Mouse (Mus musculus): ENCODE measurements around the gene Ctnna2. TPM values are rescaled to one million over a fixed set of nuclear protein-coding genes. Genes with fewer than 3 reads are reported as not detected.

Ctnna2 gene
- 117 and 127 TPM in 2 replicates for polyA plus RNA-seq (2015; fragmentation: Nextera tagmentation; extraction: Ambion mirVana)

DNA sequence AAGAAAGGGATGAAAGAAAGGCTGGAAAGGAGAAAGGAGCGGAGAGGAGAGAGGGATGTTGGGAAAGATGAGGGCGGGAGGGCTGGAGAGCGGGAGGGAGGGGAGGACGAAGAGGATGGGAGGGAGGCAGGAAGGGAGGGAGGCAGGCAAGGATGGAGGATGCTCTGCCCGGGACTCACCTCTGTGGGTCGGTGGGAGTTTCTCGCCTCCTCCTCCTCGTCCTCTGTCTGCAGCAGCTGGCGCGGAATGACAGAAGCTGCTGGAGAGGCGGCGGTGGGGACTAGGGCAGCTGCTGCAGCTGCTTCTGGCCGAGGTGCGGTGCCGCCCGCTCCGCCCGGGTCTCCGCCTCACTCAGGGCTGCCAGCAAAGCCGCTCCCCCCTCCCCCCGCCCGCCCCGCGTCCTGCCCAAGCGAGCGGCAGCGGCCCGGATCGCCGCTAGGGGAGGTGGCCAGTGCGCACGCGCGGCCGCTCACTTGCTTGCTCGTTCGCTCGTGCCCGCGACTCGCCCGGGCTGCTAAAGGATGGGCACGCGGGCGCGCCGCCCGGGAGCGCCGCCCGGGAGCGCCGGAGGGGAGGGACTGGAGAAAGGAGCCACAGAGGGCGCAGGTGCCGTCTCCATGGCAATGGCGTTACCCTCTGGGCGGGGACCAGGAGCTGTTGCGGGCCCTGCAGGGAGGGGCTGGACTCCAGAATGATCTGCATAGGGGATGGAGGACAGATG, at the start of gene Ctnna2:
TSS of gene Ctnna2 (minus strand) at position 459 of the 721 bp plus-strand sequence.
- peak; percentile 96 for ATAC-seq (replicated peaks)
- H3K4me3 ChIP-seq, result peak within 1 kb of the TSS; percentile 83
- peak within 1 kb of the TSS; percentile 68 for H3K9ac ChIP-seq (replicated peaks)
- peak within 1 kb of the TSS; percentile 97 for H3K27ac ChIP-seq (replicated peaks)
- peaks cover 38% of the 10 kb centered on the region for H3K4me1 ChIP-seq
- no peaks in the 10 kb centered on the region for H3K27me3 ChIP-seq
- under 1% methylated on average over 43 of the region's 58 CpGs for WGBS
- H3K36me3 ChIP-seq, result no peaks in the 10 kb centered on the region
- H3K9me3 ChIP-seq, result no peaks in the 10 kb centered on the region
- H3K4me2 ChIP-seq (replicated peaks), result peak within 1 kb of the TSS; percentile 58

DNA sequence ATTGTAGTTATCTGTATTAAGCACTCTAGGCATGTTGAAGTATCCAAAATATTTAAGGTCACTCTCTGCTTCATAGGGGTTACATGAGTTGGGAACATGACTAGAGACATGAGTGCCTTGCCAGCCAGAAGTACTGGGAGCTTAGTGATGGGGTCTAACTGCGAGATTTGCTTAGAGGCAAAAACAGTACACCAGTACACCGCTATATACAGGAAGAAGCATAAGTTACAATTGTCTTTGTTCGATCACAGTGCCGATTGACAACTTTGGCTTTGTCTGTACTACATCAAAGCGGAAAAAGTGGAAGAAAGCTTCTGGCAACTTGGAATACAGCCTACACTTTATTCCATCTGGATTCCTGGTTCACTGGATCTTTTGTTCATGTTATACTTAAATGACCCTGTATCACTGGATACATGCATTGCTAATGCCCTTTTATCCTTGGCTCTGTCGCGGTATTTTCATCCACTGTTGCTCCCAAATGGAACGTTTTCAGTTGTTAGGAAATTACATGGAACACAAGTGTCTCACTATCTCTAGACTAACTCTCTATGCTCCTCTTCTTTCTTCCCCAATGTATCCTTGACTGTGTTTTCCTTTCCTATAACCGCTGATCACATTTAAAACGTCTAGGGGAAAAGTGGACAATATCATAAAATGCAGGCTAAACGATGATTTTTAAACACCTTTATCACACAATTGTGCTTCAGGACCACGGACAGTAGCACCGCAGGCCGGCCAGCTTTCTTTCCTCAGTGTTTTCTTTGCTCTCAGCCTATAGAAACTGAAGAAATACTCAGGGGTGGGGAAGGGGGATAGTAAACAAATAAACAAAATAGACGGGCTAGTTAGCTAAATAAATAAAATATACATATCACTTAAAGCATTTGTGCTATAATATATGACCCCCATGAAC, 896 bp upstream of the Ctnna2 start:
- Histone ChIP-seq H3K9me3 (no peaks in the 10 kb centered on the region), H3K27me3 (no peaks in the 10 kb centered on the region), H3K9ac (replicated peaks) (peak overlapping the region; percentile 68), H3K27ac (replicated peaks) (peak overlapping the region; percentile 97), H3K4me3 (peak overlapping the region; percentile 83), H3K4me1 (peaks cover 35% of the 10 kb centered on the region), H3K4me2 (replicated peaks) (peak overlapping the region; percentile 58), H3K36me3 (no peaks in the 10 kb centered on the region)
- peak; percentile 7; the same call in 1 of the 2 replicates for ATAC-seq (replicated peaks)
- 6% methylated on average over 15 of the region's 15 CpGs for WGBS

DNA sequence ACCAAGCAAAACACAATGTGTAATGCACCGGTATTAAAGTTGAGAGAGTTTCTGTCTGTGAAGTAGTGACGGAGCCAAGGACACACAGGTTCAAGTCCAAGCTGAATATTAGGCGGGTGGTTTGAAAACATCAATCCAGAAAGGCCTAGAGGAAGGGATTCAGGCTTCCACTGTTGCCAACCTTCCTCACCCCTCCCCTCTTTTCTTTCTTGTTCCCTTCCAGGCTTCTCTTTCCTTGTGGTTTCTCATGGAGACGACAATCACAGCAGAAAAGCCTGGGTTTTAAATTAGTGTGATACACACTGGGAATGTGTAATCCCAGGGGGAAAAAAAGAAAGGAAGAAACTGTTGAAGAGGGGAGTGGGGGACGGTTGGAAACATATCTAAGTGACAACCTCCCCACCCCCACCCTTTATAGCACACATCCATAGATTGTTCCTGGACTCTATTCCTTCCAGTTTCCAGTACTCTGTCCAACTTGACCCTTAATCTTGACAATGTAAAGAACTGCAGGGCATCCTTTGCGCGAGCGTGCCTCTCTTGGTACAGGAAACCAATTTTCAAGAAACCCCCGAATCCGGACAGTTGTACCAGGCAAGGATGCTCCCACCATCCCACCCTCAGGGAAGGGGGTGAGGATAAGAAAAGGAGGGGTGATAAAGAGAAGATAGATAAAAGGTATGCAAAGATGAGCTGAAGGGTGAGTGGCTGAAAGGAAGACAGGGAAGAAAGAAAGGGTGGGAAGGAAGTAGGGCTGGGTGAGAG, 841 bp downstream of the Ctnna2 start:
- Histone ChIP-seq H3K9ac (replicated peaks) (peak overlapping the region; percentile 68), H3K4me1 (peaks cover 38% of the 10 kb centered on the region), H3K9me3 (no peaks in the 10 kb centered on the region), H3K4me2 (replicated peaks) (peak overlapping the region; percentile 58), H3K27me3 (no peaks in the 10 kb centered on the region), H3K4me3 (peak overlapping the region; percentile 83), H3K27ac (replicated peaks) (peak overlapping the region; percentile 97), H3K36me3 (no peaks in the 10 kb centered on the region)
- no peak; the same call in none of the 2 replicates for ATAC-seq (replicated peaks)
- WGBS, result 6% methylated on average over 10 of the region's 10 CpGs

DNA sequence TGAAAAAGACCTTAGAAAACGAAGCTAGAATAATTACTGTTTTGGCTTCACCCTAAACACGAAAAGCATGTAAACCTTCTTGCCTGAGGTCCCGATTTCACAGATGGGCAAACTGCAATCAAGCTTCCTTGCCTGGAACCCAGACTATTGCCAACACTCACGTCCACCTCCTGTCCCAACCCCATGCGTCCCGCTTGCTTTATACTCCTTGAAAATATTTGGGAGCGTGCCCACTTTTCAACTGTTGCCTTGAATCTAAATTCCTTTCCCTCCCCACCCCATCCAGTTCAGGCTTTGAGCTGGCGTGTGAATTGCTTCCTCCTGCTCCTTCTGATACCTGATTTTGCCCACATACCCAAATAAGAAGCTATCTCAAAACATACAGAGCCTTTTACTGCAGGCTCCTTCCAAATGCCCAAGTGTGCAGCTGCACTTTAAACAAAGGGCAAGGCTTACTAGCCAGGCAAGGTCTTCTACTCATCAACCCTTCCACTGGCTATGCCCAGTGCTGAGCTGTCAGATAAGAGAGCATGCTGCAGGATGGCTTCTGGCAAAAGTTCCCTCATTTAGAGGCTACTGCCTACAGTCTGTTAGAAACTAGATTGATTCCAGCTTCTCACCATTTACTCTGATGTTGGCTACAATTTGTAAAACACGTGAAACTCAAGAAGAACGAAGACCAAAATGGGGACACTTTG, 8.8 kb downstream of the Ctnna2 start:
- Histone ChIP-seq H3K9me3 (no peaks in the 10 kb centered on the region), H3K27ac (replicated peaks) (no peak overlapping the region), H3K36me3 (no peaks in the 10 kb centered on the region), H3K9ac (replicated peaks) (no peak overlapping the region), H3K27me3 (no peaks in the 10 kb centered on the region), H3K4me1 (peaks cover 23% of the 10 kb centered on the region), H3K4me3 (no peak overlapping the region), H3K4me2 (replicated peaks) (0 out of 2 replicates have a peak overlapping the region, but pooled peaks have one; percentile 1)
- 26% methylated on average over 10 of the region's 10 CpGs for WGBS
- ATAC-seq (replicated peaks), result peak; percentile 94

DNA sequence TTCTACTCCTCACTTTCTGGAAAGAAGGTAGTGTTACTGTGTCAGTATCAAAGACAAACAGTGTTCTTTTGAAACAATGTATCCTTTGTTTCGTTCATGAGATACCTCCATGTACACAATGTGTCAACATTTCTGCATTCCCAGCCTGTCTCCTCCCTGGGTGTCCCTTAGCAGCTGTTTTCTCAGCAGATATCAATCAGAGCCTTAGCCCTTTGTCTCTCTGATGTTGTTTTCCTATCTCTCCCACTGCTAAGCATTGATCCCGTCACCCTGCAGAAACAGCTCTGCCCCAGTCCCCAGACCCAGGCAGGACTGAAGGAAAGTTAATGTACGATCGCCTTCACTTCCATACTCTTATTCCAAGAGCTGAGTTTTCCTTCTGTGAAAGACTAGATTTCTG, 9.7 kb downstream of the Ctnna2 start:
- no peaks in the 10 kb centered on the region for H3K27me3 ChIP-seq
- H3K9me3 ChIP-seq, result no peaks in the 10 kb centered on the region
- H3K4me2 ChIP-seq (replicated peaks), result no peak overlapping the region
- H3K27ac ChIP-seq (replicated peaks), result peak overlapping the region; percentile 23; the same call in 1 of the 2 replicates
- peaks cover 21% of the 10 kb centered on the region for H3K4me1 ChIP-seq
- no peaks in the 10 kb centered on the region for H3K36me3 ChIP-seq
- no peak for ATAC-seq (replicated peaks)
- 32% methylated on average over 4 of the region's 4 CpGs for WGBS
- H3K4me3 ChIP-seq, result no peak overlapping the region
- H3K9ac ChIP-seq (replicated peaks), result no peak overlapping the region

DNA sequence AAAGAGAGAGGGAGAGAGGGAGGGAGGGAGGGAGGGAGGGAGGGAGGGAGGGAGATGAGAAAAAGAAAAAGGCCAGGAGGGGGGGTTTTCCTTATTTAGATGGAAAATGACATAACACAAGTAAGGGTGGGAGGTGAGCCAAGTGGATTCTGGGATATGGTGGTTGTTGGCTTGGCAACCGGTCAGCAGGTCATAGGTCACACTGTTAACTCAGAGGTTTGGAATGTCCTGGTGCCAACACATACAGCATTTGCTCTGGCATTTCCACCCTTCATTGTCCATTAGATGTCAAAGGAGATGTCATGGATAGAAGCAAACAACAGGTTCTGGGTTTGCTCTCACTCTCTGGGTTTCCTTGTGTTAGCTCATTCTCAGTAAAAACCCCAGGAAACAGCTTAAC, 17.5 kb downstream of the Ctnna2 start:
- ATAC-seq (replicated peaks), result no peak
- Histone ChIP-seq H3K4me1 (peaks cover 8% of the 10 kb centered on the region; the same call in 1 of the 2 replicates), H3K27ac (replicated peaks) (no peak overlapping the region), H3K27me3 (no peaks in the 10 kb centered on the region), H3K4me3 (no peak overlapping the region), H3K9ac (replicated peaks) (no peak overlapping the region), H3K9me3 (no peaks in the 10 kb centered on the region), H3K36me3 (no peaks in the 10 kb centered on the region), H3K4me2 (replicated peaks) (no peak overlapping the region)
- 92% methylated on average over 1 of the region's 1 CpGs for WGBS

DNA sequence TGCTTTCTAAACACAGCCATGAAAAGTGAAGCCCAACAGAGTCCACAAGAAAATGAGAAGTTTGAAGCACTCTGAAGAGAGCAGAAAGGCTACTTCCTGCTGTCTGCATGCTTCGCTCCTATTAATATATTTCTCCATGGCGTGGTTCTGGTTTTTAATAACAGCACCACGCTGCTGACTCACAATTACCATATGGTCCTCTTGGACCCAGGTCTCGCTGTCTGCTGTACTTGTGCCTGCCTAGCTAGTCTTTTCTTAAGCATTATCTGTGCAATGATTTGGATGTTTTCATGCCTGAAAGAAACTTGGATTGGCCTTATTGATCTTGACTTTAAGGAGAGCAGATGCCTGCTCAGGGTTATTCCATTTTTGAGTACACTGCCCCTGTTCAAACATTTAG, 28.2 kb downstream of the Ctnna2 start:
- H3K27ac ChIP-seq (replicated peaks), result peak overlapping the region; percentile 29; the same call in 1 of the 2 replicates
- WGBS, result 58% methylated on average over 4 of the region's 4 CpGs
- ATAC-seq (replicated peaks), result no peak

DNA sequence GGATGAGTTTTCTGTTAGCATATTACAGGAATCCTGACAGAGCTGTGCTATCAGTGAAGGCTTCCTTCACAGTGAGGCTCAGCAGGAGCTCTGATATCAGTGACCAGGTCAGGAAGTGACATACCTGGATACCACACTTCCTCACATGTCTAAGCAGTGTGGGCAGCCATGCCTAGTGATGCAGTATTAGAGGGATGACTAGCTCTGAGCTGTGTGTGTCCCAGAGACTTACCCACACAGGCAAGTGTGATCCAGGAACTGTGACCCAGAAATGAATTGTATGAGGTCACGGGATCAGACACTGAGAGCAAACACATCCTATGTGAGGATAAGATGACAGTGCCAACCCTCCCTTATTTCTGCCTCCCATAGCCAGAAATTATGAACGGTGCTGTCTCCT, 28.8 kb downstream of the Ctnna2 start:
- H3K4me1 ChIP-seq, result peaks cover 9% of the 10 kb centered on the region; the same call in 1 of the 2 replicates
- no peaks in the 10 kb centered on the region for H3K9me3 ChIP-seq
- no peak overlapping the region for H3K4me2 ChIP-seq (replicated peaks)
- WGBS, result 82% methylated on average over 2 of the region's 2 CpGs
- H3K4me3 ChIP-seq, result no peak overlapping the region
- no peak overlapping the region for H3K9ac ChIP-seq (replicated peaks)
- H3K27me3 ChIP-seq, result no peaks in the 10 kb centered on the region
- ATAC-seq (replicated peaks), result peak; percentile 54; the same call in 1 of the 2 replicates
- H3K27ac ChIP-seq (replicated peaks), result no peak overlapping the region
- no peaks in the 10 kb centered on the region for H3K36me3 ChIP-seq

More for the DNA sequence above, 28.2 kb downstream of the Ctnna2 start:
- H3K4me3 ChIP-seq, result no peak overlapping the region
- H3K36me3 ChIP-seq, result no peaks in the 10 kb centered on the region
- no peaks in the 10 kb centered on the region for H3K9me3 ChIP-seq
- no peaks in the 10 kb centered on the region for H3K27me3 ChIP-seq
- H3K4me1 ChIP-seq, result peaks cover 9% of the 10 kb centered on the region; the same call in 1 of the 2 replicates
- no peak overlapping the region for H3K9ac ChIP-seq (replicated peaks)
- H3K4me2 ChIP-seq (replicated peaks), result no peak overlapping the region

DNA sequence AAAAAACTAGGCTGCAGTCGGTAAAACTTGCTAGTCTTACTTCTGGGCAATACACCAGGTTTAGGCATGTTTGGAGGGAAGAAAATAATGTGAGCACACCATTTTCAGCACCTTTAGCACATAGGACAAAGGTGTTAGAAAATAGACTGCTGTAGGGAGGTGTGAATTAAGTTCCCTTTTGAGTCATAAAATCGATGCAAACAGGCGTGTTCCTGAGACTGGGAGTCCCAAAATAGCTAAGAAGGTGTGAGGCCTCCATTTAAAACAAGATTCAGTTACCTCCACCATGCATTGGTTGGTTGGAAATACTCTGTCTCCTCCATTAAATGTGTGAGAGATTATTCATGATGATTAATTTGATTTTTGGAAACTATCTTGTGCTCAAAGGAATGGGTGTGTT, 50.1 kb downstream of the Ctnna2 start:
- H3K4me2 ChIP-seq (replicated peaks), result no peak overlapping the region
- no peak for ATAC-seq (replicated peaks)
- H3K9me3 ChIP-seq, result no peaks in the 10 kb centered on the region
- H3K9ac ChIP-seq (replicated peaks), result no peak overlapping the region
- no peak overlapping the region for H3K27ac ChIP-seq (replicated peaks)
- WGBS, result 82% methylated on average over 3 of the region's 3 CpGs
- no peaks in the 10 kb centered on the region for H3K36me3 ChIP-seq
- H3K27me3 ChIP-seq, result no peaks in the 10 kb centered on the region
- no peak overlapping the region for H3K4me3 ChIP-seq
- H3K4me1 ChIP-seq, result no peaks in the 10 kb centered on the region

DNA sequence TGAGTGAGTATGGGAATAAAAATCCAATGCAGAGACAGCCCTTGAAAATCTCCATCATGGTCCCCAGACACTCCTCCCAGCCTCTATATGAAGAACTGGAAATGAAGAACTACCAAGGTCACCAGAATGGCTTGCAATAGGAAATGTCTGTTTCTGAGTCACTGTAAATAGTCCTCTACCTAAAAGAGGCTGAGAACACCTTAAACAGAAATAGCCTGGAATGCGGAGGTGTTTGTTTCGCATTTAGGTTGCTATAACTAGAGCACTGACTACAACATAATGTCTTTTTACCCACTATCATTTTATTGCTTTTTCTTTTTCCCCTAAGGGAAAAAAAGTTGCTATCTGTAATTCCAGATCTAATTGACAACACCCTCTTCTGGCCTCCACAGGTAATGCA, 106.3 kb downstream of the Ctnna2 start:
- no peaks in the 10 kb centered on the region for H3K4me1 ChIP-seq
- no peaks in the 10 kb centered on the region for H3K27me3 ChIP-seq
- no peak overlapping the region for H3K4me2 ChIP-seq (replicated peaks)
- no peak overlapping the region for H3K9ac ChIP-seq (replicated peaks)
- H3K36me3 ChIP-seq, result no peaks in the 10 kb centered on the region
- no peak for ATAC-seq (replicated peaks)
- WGBS, result 99% methylated on average over 2 of the region's 2 CpGs
- H3K9me3 ChIP-seq, result no peaks in the 10 kb centered on the region
- H3K27ac ChIP-seq (replicated peaks), result no peak overlapping the region
- no peak overlapping the region for H3K4me3 ChIP-seq

DNA sequence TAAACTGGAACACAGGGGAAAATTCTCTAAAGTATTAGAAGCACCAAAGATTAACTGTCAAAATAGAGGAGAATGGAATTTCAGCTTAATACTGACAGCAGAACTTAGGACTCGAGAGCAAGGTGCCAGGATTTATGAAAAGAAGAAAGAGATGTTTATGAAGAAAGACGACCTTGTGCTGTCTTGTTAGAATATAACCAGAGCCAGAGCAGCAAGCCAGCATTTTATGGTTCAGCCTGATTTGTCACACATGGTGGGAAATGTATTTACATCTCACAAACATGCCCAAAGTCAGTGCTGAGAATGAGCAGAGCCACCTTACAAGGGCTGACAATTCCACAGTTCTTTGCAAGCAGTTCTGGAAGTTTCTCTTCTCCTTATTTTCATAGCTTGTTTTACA, 110.2 kb downstream of the Ctnna2 start:
- Histone ChIP-seq H3K9ac (replicated peaks) (no peak overlapping the region), H3K4me1 (no peaks in the 10 kb centered on the region), H3K36me3 (no peaks in the 10 kb centered on the region), H3K27ac (replicated peaks) (no peak overlapping the region), H3K4me3 (no peak overlapping the region), H3K9me3 (no peaks in the 10 kb centered on the region), H3K4me2 (replicated peaks) (no peak overlapping the region), H3K27me3 (no peaks in the 10 kb centered on the region)
- 58% methylated on average over 2 of the region's 2 CpGs for WGBS
- ATAC-seq (replicated peaks), result no peak

Measured in forebrain, embryonic 15.5 days (tissue).